Mouse (Mus musculus): Measurements from ENCODE around the gene Elp5. TPM values are rescaled to one million over a fixed set of nuclear protein-coding genes. Genes with fewer than 3 reads are reported as not detected.
A peak's percentile ranks its signal among the peaks of the same experiment; 100 is the strongest.
"Not testable (repeated sequence)": the region's sequence is repeated elsewhere in the genome, so short reads cannot be mapped to it uniquely, and the experiment has no call there.

Gene Elp5
- total RNA-seq, 1 experiment from 2014 or later: 43.7 TPM

GRCm38 (mm10) chr11:69970222-69970621 lies 12.1 kb downstream of the Elp5 start:
- no peak for ATAC-seq (replicated peaks; ENCODE audit: insufficient number of reproducible peaks, low FRiP score, low TSS enrichment, poor library complexity, severe bottlenecking)

DNA sequence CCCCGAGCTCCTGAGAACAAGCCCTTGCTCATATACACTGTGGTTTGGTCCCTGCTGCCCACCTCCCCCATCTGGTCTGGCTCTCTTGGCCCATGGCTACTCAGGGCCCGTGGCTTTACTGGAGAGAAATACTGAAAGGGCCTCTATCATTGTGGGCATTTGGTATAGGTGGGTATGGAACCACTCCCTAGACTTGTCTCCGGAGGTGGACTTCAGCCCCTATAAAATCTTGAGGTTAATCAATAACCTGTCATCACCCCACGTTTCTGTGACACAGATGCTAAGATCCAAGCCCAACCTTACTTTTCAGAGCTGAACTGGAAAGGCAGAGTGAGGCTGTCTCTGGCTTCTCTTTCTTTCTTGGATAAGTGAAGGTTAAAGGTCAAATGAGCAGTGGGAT lies 13.5 kb downstream of the Elp5 start:
- ATAC-seq (replicated peaks; ENCODE audit: insufficient number of reproducible peaks, low FRiP score, low TSS enrichment, poor library complexity, severe bottlenecking): no peak

DNA sequence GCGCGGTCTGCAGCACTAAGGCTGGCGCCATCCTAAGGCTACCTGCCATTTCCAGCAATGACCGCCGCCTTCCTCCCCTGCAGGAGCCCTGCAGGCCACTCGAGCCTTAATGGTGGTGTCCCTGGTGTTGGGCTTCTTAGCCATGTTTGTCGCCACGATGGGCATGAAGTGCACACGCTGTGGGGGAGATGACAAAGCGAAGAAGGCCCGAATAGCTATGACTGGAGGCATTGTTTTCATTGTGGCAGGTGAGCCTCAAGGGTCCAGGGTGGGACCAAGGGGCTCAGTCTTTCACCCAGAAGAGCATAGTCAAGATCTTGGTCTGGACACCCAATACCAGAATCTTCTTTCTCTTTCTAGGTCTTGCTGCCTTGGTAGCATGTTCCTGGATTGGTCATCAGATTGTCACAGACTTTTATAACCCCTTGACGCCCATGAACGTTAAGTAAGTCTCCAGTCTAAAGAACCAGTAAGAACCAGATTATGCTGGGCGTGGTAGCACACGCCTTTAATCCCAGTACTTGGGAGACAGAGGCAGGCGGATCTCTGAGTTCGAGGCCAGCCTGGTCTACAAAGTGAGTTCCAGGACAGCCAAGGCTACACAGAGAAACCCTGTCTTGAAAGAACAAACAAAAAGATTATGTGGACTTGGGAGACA lies 15.3 kb downstream of the Elp5 start:
- no peak for ATAC-seq (replicated peaks; ENCODE audit: insufficient number of reproducible peaks, low FRiP score, low TSS enrichment, poor library complexity, severe bottlenecking)

DNA sequence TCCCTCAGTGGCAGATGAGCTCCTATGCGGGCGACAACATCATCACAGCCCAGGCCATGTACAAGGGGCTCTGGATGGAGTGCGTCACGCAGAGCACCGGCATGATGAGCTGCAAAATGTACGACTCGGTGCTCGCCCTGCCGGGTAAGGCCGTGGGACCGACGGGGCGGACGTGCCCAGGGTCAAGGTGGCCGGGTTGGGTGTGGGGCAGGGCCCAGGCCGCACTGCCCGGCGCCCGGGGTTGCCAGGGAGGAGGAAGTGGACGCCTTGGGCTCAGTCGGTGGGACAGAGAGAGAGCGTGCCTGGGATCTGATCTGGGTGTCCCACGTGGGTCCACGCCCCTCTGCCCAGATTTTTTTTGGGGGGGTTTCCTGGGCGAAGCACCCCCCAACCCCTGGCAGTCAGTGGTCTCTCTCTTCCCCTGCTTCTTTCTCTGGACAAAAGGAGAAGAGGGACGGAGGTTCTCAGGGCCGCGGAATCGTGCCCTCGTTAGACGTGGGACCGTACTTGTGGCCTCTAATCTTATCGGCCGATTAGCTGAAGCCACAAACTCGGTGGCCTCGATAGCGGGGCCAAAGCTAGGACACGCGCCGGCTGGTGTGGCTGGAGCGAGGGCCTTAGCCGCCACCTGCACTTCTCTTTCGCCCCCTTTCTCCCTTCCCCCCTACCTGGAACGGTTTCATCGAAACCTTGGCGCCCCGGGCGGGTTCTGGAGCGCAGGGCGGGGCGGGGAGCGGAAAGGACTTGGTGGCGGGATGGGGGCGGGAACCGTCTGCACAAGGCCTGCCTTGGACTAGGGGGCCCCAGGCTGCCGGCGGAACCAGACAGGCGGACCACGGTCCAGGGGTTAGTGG lies 16.1 kb downstream of the Elp5 start:
- ATAC-seq (replicated peaks; ENCODE audit: insufficient number of reproducible peaks, low FRiP score, low TSS enrichment, poor library complexity, severe bottlenecking): no peak

DNA sequence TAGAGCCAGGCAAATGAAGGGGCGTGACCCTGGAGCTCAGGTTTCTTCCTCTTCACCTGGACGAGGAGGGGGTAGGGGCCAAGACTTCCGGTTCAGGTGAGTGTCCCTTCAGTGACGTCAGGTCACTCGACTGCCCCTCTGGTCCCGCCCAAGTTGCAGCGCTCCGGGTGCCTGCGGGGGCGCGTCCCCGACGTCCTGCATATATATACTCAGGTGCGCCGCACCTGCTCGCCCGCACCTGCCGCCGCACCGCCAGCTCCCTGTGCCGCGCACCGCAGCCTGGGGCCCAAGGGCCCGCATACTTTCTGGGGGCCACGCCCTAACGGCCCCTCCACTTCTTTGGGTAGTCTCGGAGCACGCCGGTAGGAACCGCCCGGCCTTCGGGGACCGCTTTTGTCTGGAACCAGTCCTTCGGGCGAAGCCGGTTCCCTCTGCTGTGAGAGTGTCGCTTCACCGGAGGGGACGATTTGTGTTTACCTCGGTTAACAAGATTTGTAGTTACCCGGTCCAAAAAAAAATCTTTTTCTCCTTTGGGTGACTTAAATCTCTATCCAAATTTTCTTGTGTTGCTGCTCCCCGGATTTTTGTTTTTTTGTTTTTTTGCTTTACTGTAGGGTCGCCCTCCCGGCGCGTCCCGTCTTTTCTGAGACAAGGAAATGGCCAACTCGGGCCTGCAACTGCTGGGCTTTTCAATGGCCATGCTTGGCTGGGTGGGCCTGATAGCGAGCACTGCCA lies 16.9 kb downstream of the Elp5 start:
- no peak for ATAC-seq (replicated peaks; ENCODE audit: insufficient number of reproducible peaks, low FRiP score, low TSS enrichment, poor library complexity, severe bottlenecking)

DNA sequence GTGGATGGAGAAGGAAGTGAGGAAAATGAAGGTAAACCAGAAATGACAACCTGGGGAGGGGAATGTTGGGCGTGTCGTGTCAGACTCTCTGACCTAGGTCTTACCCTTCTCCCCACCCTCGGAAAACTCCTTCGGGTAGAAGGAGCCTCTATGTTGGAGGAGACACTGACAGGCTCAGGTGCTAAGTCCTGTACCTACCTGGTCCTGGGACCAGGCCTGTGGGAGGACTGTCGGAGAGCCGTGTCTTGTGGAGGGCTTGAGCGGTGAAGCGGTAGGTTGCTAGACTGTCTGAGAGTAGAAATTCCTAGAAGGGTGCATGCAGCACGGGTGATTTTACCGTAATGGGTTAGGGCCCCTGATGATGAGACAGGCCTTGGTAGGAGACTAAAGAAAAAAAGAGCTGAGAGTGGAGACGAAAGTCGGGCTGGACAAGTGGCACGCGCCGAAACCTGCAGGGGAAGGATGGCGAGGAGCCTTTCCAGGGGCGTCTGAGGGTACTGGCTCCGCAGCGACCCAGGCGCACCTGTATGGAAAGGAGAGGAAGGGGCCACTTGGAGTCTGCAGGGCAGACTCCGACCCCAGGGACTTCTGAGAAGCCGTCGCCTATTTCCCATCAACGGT lies 17.6 kb downstream of the Elp5 start, which contains the start of gene Cldn7:
Gene Cldn7 (plus strand): TSS at position 130 of the 621 bp plus-strand sequence.
- no peak for ATAC-seq (replicated peaks; ENCODE audit: insufficient number of reproducible peaks, low FRiP score, low TSS enrichment, poor library complexity, severe bottlenecking)

GRCm38 (mm10) chr11:69961841-69962240 lies 20.5 kb downstream of the Elp5 start:
- 0 out of 2 replicates have a peak, but pooled peaks have one; percentile 14 for ATAC-seq (replicated peaks; ENCODE audit: insufficient number of reproducible peaks, low FRiP score, low TSS enrichment, poor library complexity, severe bottlenecking)

- no peak for ATAC-seq (replicated peaks; ENCODE audit: insufficient number of reproducible peaks, low FRiP score, low TSS enrichment, poor library complexity, severe bottlenecking)
Measured at GRCm38 (mm10) chr11:69960616-69961015, 21.7 kb downstream of the Elp5 start.

DNA sequence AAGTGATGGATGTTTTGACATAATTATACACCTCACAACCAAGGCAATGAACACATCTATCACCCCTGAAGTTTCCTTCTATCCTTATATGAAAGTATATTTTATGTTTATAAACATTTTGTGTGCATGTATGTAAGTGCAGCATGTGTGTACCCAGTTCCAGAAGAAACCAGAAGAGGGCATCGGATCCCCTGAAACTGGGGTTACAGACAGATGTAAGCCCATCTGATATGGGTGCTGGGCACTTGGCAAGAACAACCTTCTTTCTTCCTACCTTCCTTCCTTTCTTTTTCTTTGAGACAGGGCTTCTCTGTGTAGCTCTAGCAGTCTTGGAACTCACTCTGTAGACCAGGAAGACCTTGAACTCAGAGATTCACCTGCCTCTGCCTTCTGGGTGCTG lies 26.1 kb downstream of the Elp5 start:
- no peak for ATAC-seq (replicated peaks; ENCODE audit: insufficient number of reproducible peaks, low FRiP score, low TSS enrichment, poor library complexity, severe bottlenecking)

DNA sequence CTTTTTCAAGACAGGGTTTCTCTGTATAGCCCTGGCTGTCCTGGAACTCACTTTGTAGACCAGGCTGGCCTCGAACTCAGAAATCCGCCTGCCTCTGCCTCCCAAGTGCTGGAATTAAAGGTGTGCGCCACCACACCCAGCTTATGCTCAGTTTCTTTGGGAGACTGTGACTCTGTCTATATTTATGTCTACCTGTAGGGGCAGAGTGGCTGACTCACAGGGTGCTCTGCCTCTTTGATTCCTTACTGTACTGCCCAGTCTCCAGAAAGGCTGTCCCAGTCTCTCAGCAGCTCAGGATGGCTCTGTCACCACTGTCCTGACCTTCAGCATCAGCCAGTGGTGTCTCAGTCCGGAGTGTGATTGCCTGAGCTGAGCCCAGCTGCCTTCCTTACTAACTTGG lies 26.7 kb downstream of the Elp5 start:
- ATAC-seq (replicated peaks; ENCODE audit: insufficient number of reproducible peaks, low FRiP score, low TSS enrichment, poor library complexity, severe bottlenecking): not testable (repeated sequence)

- no peak for ATAC-seq (replicated peaks; ENCODE audit: insufficient number of reproducible peaks, low FRiP score, low TSS enrichment, poor library complexity, severe bottlenecking)
Measured at GRCm38 (mm10) chr11:69953267-69953915, 28.9 kb downstream of the Elp5 start.

DNA sequence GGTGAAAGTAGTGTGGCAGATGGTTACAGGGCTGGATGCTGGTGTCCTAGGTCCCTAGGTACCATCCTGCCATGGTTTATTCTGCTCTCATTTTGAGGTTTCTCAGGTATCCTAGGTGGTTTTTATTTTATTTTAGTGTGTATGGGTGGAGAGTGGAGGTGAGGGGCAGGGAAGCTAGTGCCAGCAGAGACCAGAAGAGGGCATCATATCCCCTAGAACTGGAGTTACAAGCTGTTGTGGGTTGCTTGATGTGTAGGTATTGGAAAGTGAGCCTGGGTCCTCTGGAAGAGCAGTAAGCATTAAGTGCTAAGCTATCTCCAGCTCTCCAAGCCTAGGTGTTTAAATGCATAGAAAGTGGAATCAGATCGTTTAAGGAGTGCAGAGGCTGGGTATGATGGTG lies 30.0 kb downstream of the Elp5 start:
- no peak for ATAC-seq (replicated peaks; ENCODE audit: insufficient number of reproducible peaks, low FRiP score, low TSS enrichment, poor library complexity, severe bottlenecking)

DNA sequence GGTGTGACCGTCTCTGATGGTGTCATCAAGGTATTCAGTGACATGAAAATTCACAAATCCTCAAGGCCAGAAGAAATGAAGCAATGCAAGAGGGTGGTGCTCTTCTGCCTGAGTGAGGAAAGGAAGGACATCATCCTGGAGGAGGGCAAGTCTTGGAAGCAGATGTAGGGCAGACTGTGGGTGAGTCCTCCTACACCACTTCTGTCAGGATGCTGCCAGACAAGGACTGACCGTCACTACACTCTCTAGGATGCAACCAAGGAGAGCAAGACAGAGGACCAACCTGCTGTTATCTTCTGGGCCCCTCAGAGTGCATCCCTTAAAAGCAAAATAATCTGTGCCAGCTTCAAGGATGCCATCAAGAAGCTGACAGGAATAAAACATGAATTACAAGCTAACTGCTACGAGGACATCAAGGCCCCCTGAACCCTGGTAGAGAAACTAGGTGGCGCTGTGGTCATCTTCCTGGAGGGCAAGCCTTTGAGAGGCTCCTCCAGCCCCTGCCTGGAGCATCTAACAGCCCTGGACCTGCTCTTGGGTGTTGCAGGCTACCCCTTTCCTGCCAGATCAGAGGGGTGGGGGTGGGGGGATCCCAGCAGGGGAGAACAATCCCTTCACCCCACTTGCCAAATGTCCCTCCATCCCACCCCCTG lies 31.4 kb downstream of the Elp5 start:
- ATAC-seq (replicated peaks; ENCODE audit: insufficient number of reproducible peaks, low FRiP score, low TSS enrichment, poor library complexity, severe bottlenecking): no peak

DNA sequence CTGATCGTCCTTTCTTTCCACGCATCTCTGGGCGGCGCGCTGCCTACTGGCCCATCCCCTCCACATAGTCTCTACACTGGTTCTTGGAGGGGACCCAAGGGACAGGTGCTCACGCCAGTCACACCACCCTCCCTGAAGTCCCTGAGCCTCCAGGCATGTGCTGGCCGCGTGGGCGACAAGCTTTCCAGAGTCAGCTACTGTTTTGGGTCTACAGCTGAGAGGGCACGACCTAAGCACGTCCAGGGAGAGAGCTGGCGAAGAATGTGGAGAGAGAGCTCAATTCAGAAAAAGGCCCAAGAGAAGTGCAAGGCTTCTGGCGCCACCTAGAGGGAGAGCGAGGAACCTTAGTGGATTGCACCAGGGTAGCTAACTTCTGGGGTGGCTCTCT lies 33.6 kb downstream of the Elp5 start:
- peak; percentile 80 for ATAC-seq (replicated peaks; ENCODE audit: insufficient number of reproducible peaks, low FRiP score, low TSS enrichment, poor library complexity, severe bottlenecking)

DNA sequence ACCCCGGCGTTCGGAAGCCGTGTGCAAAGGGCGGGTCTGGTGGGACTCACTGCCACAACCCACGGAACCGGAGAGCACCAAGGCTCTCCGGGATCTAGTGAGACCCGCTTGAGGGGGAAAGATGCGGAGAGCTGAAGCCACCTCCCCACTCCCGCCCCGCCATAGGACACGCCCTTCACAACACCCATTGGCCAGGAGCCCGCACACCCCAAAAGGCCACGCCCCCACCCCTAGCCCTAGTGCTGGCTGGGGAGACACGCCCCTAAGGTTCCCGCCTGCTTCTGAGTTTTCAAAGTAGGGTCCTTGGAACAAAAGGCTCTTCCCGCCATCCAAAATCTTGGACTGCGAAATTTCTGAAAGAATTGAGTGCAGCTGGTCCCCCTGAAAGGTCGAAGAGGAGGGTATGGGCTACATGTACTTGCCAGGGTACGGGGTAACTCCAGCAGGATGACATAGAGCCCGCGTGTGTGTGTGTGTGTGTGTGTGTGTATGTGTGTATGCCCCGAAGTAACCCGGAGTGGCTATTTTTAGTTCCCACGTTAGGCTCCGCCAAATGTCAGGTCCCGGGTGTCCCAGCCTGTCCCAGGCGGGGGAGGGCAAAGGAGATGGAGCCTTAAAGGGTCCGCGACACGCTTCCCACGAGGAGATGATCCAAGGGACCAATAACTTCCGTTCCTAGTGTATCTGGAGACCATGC lies 34.1 kb downstream of the Elp5 start, which contains the start of gene Slc2a4:
Gene Slc2a4 (minus strand): TSS at position 123 of the 697 bp plus-strand sequence.
- ATAC-seq (replicated peaks; ENCODE audit: insufficient number of reproducible peaks, low FRiP score, low TSS enrichment, poor library complexity, severe bottlenecking): peak; percentile 71

DNA sequence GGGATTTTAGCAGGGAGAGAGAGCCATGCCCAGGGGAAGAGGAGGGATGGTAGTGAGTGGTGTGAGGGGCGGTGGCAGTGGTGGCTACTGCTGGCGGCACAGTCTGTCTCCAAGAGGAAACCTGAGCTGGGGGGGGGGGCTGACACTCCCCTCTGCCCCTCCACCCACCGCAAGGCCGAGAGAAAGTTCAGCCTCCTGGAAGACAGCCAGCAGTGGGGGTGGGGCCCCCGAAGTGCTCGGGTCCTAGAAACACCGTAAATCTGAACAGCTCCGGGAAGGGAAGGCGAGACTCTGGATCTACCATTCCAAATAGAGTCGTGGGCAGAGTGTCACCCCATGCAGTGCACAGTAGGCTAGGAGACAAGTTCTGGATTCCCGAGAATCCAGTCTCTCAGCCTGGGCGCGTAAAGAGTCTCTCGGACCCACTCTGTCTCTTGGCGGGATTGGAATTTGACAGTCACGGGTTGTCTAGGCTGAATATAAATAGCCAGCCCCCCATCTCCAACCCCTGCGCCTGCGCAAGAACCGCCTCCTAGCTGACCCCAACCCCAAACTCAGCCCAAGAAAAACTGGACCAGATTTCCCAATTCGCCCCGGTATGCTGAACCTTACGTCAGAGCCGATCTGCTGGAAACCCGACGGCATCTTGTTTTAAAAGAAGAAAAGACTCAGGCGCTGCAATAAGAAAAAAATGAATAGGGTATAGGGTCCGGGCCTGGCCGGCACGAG lies 34.8 kb downstream of the Elp5 start:
- no peak for ATAC-seq (replicated peaks; ENCODE audit: insufficient number of reproducible peaks, low FRiP score, low TSS enrichment, poor library complexity, severe bottlenecking)

Data from monocyte, adult 5-6 weeks (primary cell).